Mouse (Mus musculus): ENCODE results near the gene Smarcd1. TPM values are rescaled to one million over a fixed set of nuclear protein-coding genes. Genes with fewer than 3 reads are reported as not detected.

Gene Smarcd1
- 10 to 100 TPM; 16.6 to 18.7 TPM for total RNA-seq (2023)

GRCm38 (mm10) chr15:99701999-99702900 is at the start of gene Smarcd1:
Gene Smarcd1 (plus strand): TSS chr15:99702129.

GRCm38 (mm10) chr15:99670154-99670821 is 31.6 kb upstream of the Smarcd1 start, which contains the start of gene Asic1:
Gene Asic1 (plus strand): TSS chr15:99670368.

GRCm38 (mm10) chr15:99705440-99706048 is 3.6 kb downstream of the Smarcd1 start, which contains the start of gene Gm17349:
Gene Gm17349 (minus strand): TSS chr15:99705490.

GRCm38 (mm10) chr15:99717386-99718334 is 15.7 kb downstream of the Smarcd1 start, which contains the start of gene Gpd1:
Gene Gpd1 (plus strand): TSS chr15:99717515.

GRCm38 (mm10) chr15:99725341-99726155 is 23.6 kb downstream of the Smarcd1 start, which contains the start of gene Cox14:
Gene Cox14 (plus strand): TSS chr15:99725618.

Other genes with a start within 250 kb of the Smarcd1 start
- gene Nckap5l, start 244.4 kb upstream of the Smarcd1 start, total RNA-seq (2023), result 1 to 10 TPM; 1.7 to 2.9 TPM
- gene Bcdin3d, start 227.4 kb upstream of the Smarcd1 start, total RNA-seq (2023), result 1 to 10 TPM; 4.8 to 6.1 TPM
- gene Faim2, start 174.0 kb upstream of the Smarcd1 start, total RNA-seq (2023), result 1 to 10 TPM in 1 of 2 experiments, under 1 TPM in 1; 0.39 to 1.2 TPM
- not detected for gene Aqp2, start 123.1 kb upstream of the Smarcd1 start, total RNA-seq (2023)
- not detected for gene Aqp5, start 111.3 kb upstream of the Smarcd1 start, total RNA-seq (2023)
- not detected for gene Aqp6, start 100.7 kb upstream of the Smarcd1 start, total RNA-seq (2023)
- 10 to 100 TPM; 88.7 to 95.9 TPM for gene Racgap1, start 50.5 kb upstream of the Smarcd1 start, total RNA-seq (2023)
- gene Asic1, start 31.8 kb upstream of the Smarcd1 start, total RNA-seq (2023), result under 1 TPM in 1 of 2 experiments, not detected in 1; 0.11 TPM
- gene Gm17349, start 3.4 kb downstream of the Smarcd1 start, total RNA-seq (2023), result 1 to 10 TPM in 1 of 2 experiments, not detected in 1; 1.6 TPM
- gene Gpd1, start 15.4 kb downstream of the Smarcd1 start, total RNA-seq (2023), result under 1 TPM in 1 of 2 experiments, not detected in 1; 0.15 TPM
- gene Cox14, start 23.5 kb downstream of the Smarcd1 start, total RNA-seq (2023), result 10 to 100 TPM; 44.6 to 46.1 TPM
- 10 to 100 TPM; 22.5 to 31.1 TPM for gene Cers5, start 70.8 kb downstream of the Smarcd1 start, total RNA-seq (2023)
- gene Lima1, start 173.3 kb downstream of the Smarcd1 start, total RNA-seq (2023), result 10 to 100 TPM; 14.0 to 19.9 TPM

Measured in neutrophil, adult 83 days (primary cell).